Mouse (Mus musculus): ENCODE data around the gene 6820408C15Rik. TPM values are rescaled to one million over a fixed set of nuclear protein-coding genes. Genes with fewer than 3 reads are reported as not detected.

Gene 6820408C15Rik
- polyA plus RNA-seq, 1 experiment from 2014 or later = 1.4 TPM

DNA sequence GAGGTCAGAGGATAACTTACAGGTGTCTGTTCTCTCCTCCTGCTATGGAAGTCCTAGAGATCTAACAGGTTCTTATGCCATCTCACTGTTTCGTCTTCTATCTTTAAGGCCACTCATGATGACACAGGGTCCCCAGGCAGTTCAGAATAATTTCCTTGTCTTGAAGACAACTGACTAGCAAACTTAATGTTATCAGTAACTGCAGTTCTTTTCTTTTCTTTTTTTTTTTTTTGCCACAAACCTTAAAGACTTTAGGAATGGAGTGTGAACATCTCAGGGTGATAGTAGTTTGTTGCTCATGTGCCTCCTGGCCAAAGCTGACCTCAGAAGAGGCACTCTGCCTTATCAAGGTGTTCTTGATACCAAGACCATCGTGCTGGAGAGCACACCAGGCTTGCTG lies 31.3 kb downstream of the 6820408C15Rik start:
- Histone ChIP-seq H3K9ac (replicated peaks; ENCODE audit: low read depth, low read length) (no peak overlapping the region), H3K36me3 (ENCODE audit: control insufficient read depth, insufficient read depth) (no peaks in the 10 kb centered on the region), H3K9me3 (ENCODE audit: control insufficient read depth, low read length) (no peaks in the 10 kb centered on the region), H3K4me3 (replicated peaks; ENCODE audit: low read length) (no peak overlapping the region), H3K4me2 (ENCODE audit: low read length) (no peak overlapping the region), H3K27ac (ENCODE audit: low read length) (no peak overlapping the region), H3K4me1 (replicated peaks; ENCODE audit: control insufficient read depth, insufficient read depth, low read length) (peaks cover 4% of the 10 kb centered on the region), H3K27me3 (replicated peaks; ENCODE audit: control insufficient read depth, insufficient read depth, low read length) (no peaks in the 10 kb centered on the region)
- 75% methylated on average over 2 of the region's 2 CpGs for WGBS
- ATAC-seq = no peak

GRCm38 (mm10) chr2:152447461-152447860 lies 32.1 kb downstream of the 6820408C15Rik start:
- Histone ChIP-seq H3K27me3 (replicated peaks; ENCODE audit: control insufficient read depth, insufficient read depth, low read length) (no peaks in the 10 kb centered on the region), H3K27ac (ENCODE audit: low read length) (no peak overlapping the region), H3K4me2 (ENCODE audit: low read length) (no peak overlapping the region), H3K36me3 (ENCODE audit: control insufficient read depth, insufficient read depth) (no peaks in the 10 kb centered on the region), H3K9ac (replicated peaks; ENCODE audit: low read depth, low read length) (no peak overlapping the region), H3K4me3 (replicated peaks; ENCODE audit: low read length) (no peak overlapping the region), H3K4me1 (replicated peaks; ENCODE audit: control insufficient read depth, insufficient read depth, low read length) (peaks cover 4% of the 10 kb centered on the region), H3K9me3 (ENCODE audit: control insufficient read depth, low read length) (no peaks in the 10 kb centered on the region)
- WGBS = 49% methylated on average over 5 of the region's 5 CpGs
- ATAC-seq = no peak

DNA sequence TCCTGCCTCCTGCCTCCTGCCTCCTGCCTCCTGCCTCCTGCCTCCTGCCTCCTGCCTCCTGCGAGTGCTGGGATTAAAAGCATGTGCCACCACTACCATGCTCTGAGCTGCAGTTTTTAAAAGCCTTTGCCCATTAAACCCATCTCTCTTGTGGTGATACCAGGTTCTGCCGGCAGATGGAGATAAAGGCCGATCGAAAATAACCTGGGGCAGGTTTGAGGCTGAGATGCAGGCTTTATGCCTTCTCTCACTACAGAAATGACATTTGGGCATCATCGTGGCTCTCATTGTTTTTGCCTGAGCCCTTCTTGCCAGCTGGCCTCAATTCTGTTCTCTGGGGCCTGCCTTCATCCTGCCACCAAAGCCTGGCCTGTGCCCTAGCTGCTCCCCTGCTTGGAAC lies 34.9 kb downstream of the 6820408C15Rik start:
- ATAC-seq = no peak
- WGBS = under 1% methylated on average over 5 of the region's 5 CpGs

DNA sequence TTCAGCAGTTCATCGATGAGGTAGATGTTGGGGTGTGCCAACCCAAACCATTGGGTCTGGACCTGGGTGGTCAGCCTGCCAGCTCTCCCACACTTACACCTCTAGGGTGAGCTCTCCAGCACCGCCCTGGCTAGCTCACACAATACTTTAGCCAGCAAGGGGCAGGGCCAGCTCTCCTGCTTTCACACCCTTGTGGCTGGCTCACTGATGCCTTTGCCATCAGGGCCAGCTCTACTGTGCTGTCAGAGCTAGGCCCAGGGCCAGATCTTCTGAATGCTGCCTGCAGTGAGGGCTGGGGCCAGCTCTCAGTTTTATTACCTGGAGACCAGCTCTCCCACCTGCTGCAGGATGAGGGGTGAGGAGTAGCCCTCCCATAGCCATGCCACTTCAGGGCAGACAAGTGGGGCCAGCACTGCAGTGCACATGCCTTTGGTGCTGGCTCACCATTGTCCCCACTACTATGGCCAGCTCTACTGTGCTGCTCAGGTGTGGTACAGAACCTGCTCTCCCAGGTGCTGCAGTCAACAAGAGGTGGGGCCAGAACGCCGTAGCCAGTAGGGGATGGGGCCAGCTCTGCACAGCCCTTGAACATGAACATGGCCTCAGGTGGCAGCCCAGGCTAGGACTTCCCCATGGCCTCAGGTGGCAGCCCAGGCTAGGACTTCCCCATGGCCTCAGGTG lies 36.9 kb downstream of the 6820408C15Rik start:
- ATAC-seq = 0 out of 2 replicates have a peak, but pooled peaks have one; percentile 36
- no peaks in the 10 kb centered on the region for H3K27me3 ChIP-seq (replicated peaks; ENCODE audit: control insufficient read depth, insufficient read depth, low read length)
- H3K36me3 ChIP-seq (ENCODE audit: control insufficient read depth, insufficient read depth) = no peaks in the 10 kb centered on the region
- WGBS = 78% methylated on average over 4 of the region's 4 CpGs
- H3K4me1 ChIP-seq (replicated peaks; ENCODE audit: control insufficient read depth, insufficient read depth, low read length) = no peaks in the 10 kb centered on the region
- H3K27ac ChIP-seq (ENCODE audit: low read length) = no peak overlapping the region
- no peak overlapping the region for H3K4me3 ChIP-seq (replicated peaks; ENCODE audit: low read length)
- H3K4me2 ChIP-seq (ENCODE audit: low read length) = no peak overlapping the region
- H3K9ac ChIP-seq (replicated peaks; ENCODE audit: low read depth, low read length) = no peak overlapping the region
- no peaks in the 10 kb centered on the region for H3K9me3 ChIP-seq (ENCODE audit: control insufficient read depth, low read length)

More for the DNA sequence above, 34.9 kb downstream of the 6820408C15Rik start:
- no peak overlapping the region for H3K9ac ChIP-seq (replicated peaks; ENCODE audit: low read depth, low read length)
- no peaks in the 10 kb centered on the region for H3K4me1 ChIP-seq (replicated peaks; ENCODE audit: control insufficient read depth, insufficient read depth, low read length)
- H3K27ac ChIP-seq (ENCODE audit: low read length) = no peak overlapping the region
- no peak overlapping the region for H3K4me2 ChIP-seq (ENCODE audit: low read length)
- no peak overlapping the region for H3K4me3 ChIP-seq (replicated peaks; ENCODE audit: low read length)
- H3K36me3 ChIP-seq (ENCODE audit: control insufficient read depth, insufficient read depth) = no peaks in the 10 kb centered on the region
- H3K27me3 ChIP-seq (replicated peaks; ENCODE audit: control insufficient read depth, insufficient read depth, low read length) = no peaks in the 10 kb centered on the region
- H3K9me3 ChIP-seq (ENCODE audit: control insufficient read depth, low read length) = no peaks in the 10 kb centered on the region

GRCm38 (mm10) chr2:152459241-152459640 lies 43.9 kb downstream of the 6820408C15Rik start:
- 0 out of 2 replicates have a peak, but pooled peaks cover 3% of the 10 kb centered on the region for H3K4me1 ChIP-seq (replicated peaks; ENCODE audit: control insufficient read depth, insufficient read depth, low read length)
- H3K9ac ChIP-seq (replicated peaks; ENCODE audit: low read depth, low read length) = no peak overlapping the region
- no peak for ATAC-seq
- H3K4me2 ChIP-seq (ENCODE audit: low read length) = no peak overlapping the region
- no peaks in the 10 kb centered on the region; the same call in 1 of the 2 replicates for H3K27me3 ChIP-seq (replicated peaks; ENCODE audit: control insufficient read depth, insufficient read depth, low read length)
- 56% methylated on average over 13 of the region's 13 CpGs for WGBS
- H3K27ac ChIP-seq (ENCODE audit: low read length) = no peak overlapping the region
- H3K4me3 ChIP-seq (replicated peaks; ENCODE audit: low read length) = no peak overlapping the region
- H3K36me3 ChIP-seq (ENCODE audit: control insufficient read depth, insufficient read depth) = no peaks in the 10 kb centered on the region
- H3K9me3 ChIP-seq (ENCODE audit: control insufficient read depth, low read length) = no peaks in the 10 kb centered on the region

DNA sequence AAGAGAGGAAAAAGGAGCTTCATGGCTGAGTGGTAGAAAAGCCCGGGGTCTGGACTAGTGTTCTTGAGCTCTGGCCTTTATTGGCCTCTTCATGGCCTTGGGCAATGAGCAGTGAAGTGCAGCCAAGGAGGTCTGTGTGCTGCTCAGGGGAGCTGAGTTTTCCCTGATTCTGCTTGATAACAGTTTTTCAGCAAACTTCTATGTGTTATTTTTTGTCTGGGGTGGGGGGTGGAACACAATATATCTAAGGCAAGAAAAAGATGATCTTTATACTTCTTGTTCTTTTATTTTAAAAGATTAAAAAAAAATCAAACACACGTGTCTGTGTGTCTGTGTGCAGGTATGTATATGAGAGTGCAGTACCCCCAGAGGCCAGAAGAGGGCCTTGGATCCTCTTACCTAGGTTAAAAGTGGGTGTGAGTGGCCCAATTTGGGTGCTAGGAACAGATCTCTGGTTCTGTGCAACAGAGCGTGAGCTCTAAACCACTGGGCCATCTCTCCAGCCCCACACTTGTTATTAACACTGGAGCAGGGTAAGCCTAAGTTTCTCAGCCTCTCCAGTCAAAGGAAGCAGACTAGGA lies 49.3 kb downstream of the 6820408C15Rik start, which contains the start of gene Defb23:
Defb23 (minus strand) TSS at position 51 of the 581 bp plus-strand sequence.
- Histone ChIP-seq H3K4me2 (ENCODE audit: low read length) (no peak within 1 kb of the TSS), H3K9me3 (ENCODE audit: control insufficient read depth, low read length) (no peaks in the 10 kb centered on the region), H3K27ac (ENCODE audit: low read length) (no peak within 1 kb of the TSS), H3K4me3 (replicated peaks; ENCODE audit: low read length) (no peak within 1 kb of the TSS), H3K36me3 (ENCODE audit: control insufficient read depth, insufficient read depth) (no peaks in the 10 kb centered on the region), H3K9ac (replicated peaks; ENCODE audit: low read depth, low read length) (no peak within 1 kb of the TSS), H3K27me3 (replicated peaks; ENCODE audit: control insufficient read depth, insufficient read depth, low read length) (no peaks in the 10 kb centered on the region), H3K4me1 (replicated peaks; ENCODE audit: control insufficient read depth, insufficient read depth, low read length) (no peaks in the 10 kb centered on the region)
- no peak for ATAC-seq
- WGBS = 86% methylated on average over 3 of the region's 3 CpGs

DNA sequence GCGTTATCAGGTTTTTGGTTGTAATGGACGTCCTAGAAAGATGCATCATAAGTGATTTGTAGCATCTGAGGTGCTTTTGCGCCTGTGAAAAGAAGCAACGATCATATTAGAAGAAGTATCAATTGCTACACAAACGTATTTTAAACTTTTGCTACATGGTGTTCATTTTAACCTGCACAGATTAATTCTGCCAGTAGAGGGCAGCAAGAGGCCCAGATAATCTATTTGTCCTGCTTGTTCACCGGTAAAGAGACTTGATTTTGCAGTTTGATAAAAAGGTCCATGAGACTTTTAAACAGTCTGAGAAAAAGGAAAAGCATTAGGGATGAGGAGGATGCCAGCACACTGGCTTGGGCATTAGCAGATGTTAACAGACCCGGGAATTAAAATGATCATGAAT lies 55.6 kb downstream of the 6820408C15Rik start:
- no peak overlapping the region for H3K4me2 ChIP-seq (ENCODE audit: low read length)
- H3K4me3 ChIP-seq (replicated peaks; ENCODE audit: low read length) = no peak overlapping the region
- no peaks in the 10 kb centered on the region for H3K9me3 ChIP-seq (ENCODE audit: control insufficient read depth, low read length)
- H3K9ac ChIP-seq (replicated peaks; ENCODE audit: low read depth, low read length) = no peak overlapping the region
- no peaks in the 10 kb centered on the region for H3K27me3 ChIP-seq (replicated peaks; ENCODE audit: control insufficient read depth, insufficient read depth, low read length)
- H3K27ac ChIP-seq (ENCODE audit: low read length) = no peak overlapping the region
- 35% methylated on average over 7 of the region's 7 CpGs for WGBS
- H3K4me1 ChIP-seq (replicated peaks; ENCODE audit: control insufficient read depth, insufficient read depth, low read length) = no peaks in the 10 kb centered on the region
- no peaks in the 10 kb centered on the region for H3K36me3 ChIP-seq (ENCODE audit: control insufficient read depth, insufficient read depth)
- ATAC-seq = no peak

- ATAC-seq = no peak
- WGBS = 32% methylated on average over 3 of the region's 3 CpGs
- H3K9ac ChIP-seq (replicated peaks; ENCODE audit: low read depth, low read length) = no peak overlapping the region
- H3K9me3 ChIP-seq (ENCODE audit: control insufficient read depth, low read length) = no peaks in the 10 kb centered on the region
- no peaks in the 10 kb centered on the region for H3K27me3 ChIP-seq (replicated peaks; ENCODE audit: control insufficient read depth, insufficient read depth, low read length)
- no peaks in the 10 kb centered on the region for H3K4me1 ChIP-seq (replicated peaks; ENCODE audit: control insufficient read depth, insufficient read depth, low read length)
- no peak overlapping the region for H3K27ac ChIP-seq (ENCODE audit: low read length)
- H3K4me3 ChIP-seq (replicated peaks; ENCODE audit: low read length) = no peak overlapping the region
- no peaks in the 10 kb centered on the region for H3K36me3 ChIP-seq (ENCODE audit: control insufficient read depth, insufficient read depth)
- no peak overlapping the region for H3K4me2 ChIP-seq (ENCODE audit: low read length)
Observed at GRCm38 (mm10) chr2:152472434-152472833, 57.0 kb downstream of the 6820408C15Rik start.

DNA sequence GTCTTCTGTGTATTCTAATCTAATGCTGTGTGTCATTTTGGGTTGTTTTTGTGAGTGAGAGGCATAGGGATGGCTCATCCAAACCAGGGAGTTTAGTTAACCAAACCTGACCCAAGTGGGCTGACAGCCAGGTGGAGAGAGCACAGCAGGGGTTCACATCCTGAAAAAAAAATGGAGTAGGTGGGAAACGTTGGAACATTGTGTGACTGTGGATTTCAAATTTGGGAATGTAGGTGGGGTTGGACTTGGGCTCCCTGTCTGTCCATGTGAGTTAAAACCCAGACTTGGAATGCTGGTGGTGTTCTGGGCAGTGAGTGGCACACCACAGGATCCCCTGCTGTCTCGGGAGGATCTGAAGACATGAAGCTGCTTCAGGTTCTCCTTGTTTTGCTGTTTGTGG lies 61.4 kb downstream of the 6820408C15Rik start, which contains the start of gene Defb20:
Defb20 (plus strand) TSS at position 301 of the 400 bp plus-strand sequence.
- H3K9me3 ChIP-seq (ENCODE audit: control insufficient read depth, low read length) = no peaks in the 10 kb centered on the region
- H3K27ac ChIP-seq (ENCODE audit: low read length) = no peak within 1 kb of the TSS
- no peaks in the 10 kb centered on the region for H3K27me3 ChIP-seq (replicated peaks; ENCODE audit: control insufficient read depth, insufficient read depth, low read length)
- no peak for ATAC-seq
- no peak within 1 kb of the TSS for H3K9ac ChIP-seq (replicated peaks; ENCODE audit: low read depth, low read length)
- no peak within 1 kb of the TSS for H3K4me3 ChIP-seq (replicated peaks; ENCODE audit: low read length)
- H3K36me3 ChIP-seq (ENCODE audit: control insufficient read depth, insufficient read depth) = no peaks in the 10 kb centered on the region
- 55% methylated on average over 2 of the region's 2 CpGs for WGBS
- H3K4me1 ChIP-seq (replicated peaks; ENCODE audit: control insufficient read depth, insufficient read depth, low read length) = no peaks in the 10 kb centered on the region
- no peak within 1 kb of the TSS for H3K4me2 ChIP-seq (ENCODE audit: low read length)

Data from forebrain, embryonic 16.5 days (tissue).